ENCODE assay signal across 10 mouse cellular contexts in genomic region chr16:30735969-30736368, GRCm38 (mm10).
DNase-seq lines count a peak whose midpoint lies in the region; ATAC-seq and TF ChIP-seq lines count a peak whose summit lies in the region.
"Had no signal": no experiment of that assay in that cellular context is flagged by ENCODE, and none has a peak within 500 bp of the region (broad histone marks: within the 10 kb centered on the region; RNA-seq: fewer than 3 reads in every experiment).

No protein-coding gene starts in this region.

- H3K27me3 ChIP-seq in hindbrain, embryonic 15.5 days: no peaks in the 10 kb centered on the region
- H3K27me3 ChIP-seq in hindbrain, embryonic 12.5 days: no peaks in the 10 kb centered on the region
- H3K27me3 ChIP-seq in CH12.LX (replicated peaks): no peaks in the 10 kb centered on the region
- no peaks in the 10 kb centered on the region for H3K27me3 ChIP-seq in heart, postnatal 0 days (ENCODE audit: control insufficient read depth, insufficient read depth, low read length)
- no peaks in the 10 kb centered on the region for H3K27me3 ChIP-seq in liver, postnatal 0 days (ENCODE audit: insufficient read depth, low read length)
- H3K27me3 ChIP-seq: embryonic facial prominence, embryonic 12.5 days; neural tube, embryonic 15.5 days had no signal

- H3K4me3 ChIP-seq in hindbrain, embryonic 15.5 days: no peak overlapping the region
- no peak overlapping the region for H3K4me3 ChIP-seq in hindbrain, embryonic 12.5 days
- no peak overlapping the region for H3K4me3 ChIP-seq in CH12.LX (replicated peaks in 1 of 3; ENCODE audit: low read depth in 2 of 3, low read length in 2 of 3, poor library complexity in 1 of 3)
- H3K4me3 ChIP-seq in heart, postnatal 0 days (ENCODE audit: low read depth, low read length): no peak overlapping the region
- H3K4me3 ChIP-seq in liver, postnatal 0 days (ENCODE audit: low read depth, low read length): no peak overlapping the region
- H3K4me3 ChIP-seq: embryonic facial prominence, embryonic 12.5 days; neural tube, embryonic 15.5 days had no signal

- H3K9me3 ChIP-seq in hindbrain, embryonic 15.5 days: no peaks in the 10 kb centered on the region
- no peaks in the 10 kb centered on the region for H3K9me3 ChIP-seq in hindbrain, embryonic 12.5 days (replicated peaks)
- no peaks in the 10 kb centered on the region for H3K9me3 ChIP-seq in CH12.LX (replicated peaks; ENCODE audit: low read length)
- no peaks in the 10 kb centered on the region for H3K9me3 ChIP-seq in heart, postnatal 0 days (replicated peaks; ENCODE audit: control insufficient read depth, low read length)
- H3K9me3 ChIP-seq in liver, postnatal 0 days (ENCODE audit: low read length): no peaks in the 10 kb centered on the region
- H3K9me3 ChIP-seq: embryonic facial prominence, embryonic 12.5 days; neural tube, embryonic 15.5 days had no signal

- ATAC-seq in hindbrain, embryonic 15.5 days (ENCODE audit: low FRiP score, low read depth): 0 out of 2 replicates have a peak, but pooled peaks have one; percentile 38
- ATAC-seq in hindbrain, embryonic 12.5 days (ENCODE audit: low FRiP score): no peak
- ATAC-seq in heart, postnatal 0 days (ENCODE audit: insufficient read depth, low read depth): no peak
- ATAC-seq in liver, postnatal 0 days: no peak

- peaks cover 4% of the 10 kb centered on the region for H3K4me1 ChIP-seq in hindbrain, embryonic 15.5 days (replicated peaks)
- peaks cover 16% of the 10 kb centered on the region for H3K4me1 ChIP-seq in hindbrain, embryonic 12.5 days
- peaks cover 16 to 37% of the 10 kb centered on the region in 2 experiments for H3K4me1 ChIP-seq in CH12.LX (ENCODE audit: control insufficient read depth in 1 of 2, insufficient read depth in 2 of 2)
- H3K4me1 ChIP-seq in heart, postnatal 0 days (ENCODE audit: control insufficient read depth, insufficient read depth): peaks cover 48% of the 10 kb centered on the region
- peaks cover 9% of the 10 kb centered on the region for H3K4me1 ChIP-seq in liver, postnatal 0 days (ENCODE audit: insufficient read depth)

- no peaks in the 10 kb centered on the region for H3K36me3 ChIP-seq in hindbrain, embryonic 15.5 days
- no peaks in the 10 kb centered on the region for H3K36me3 ChIP-seq in hindbrain, embryonic 12.5 days
- no peaks in the 10 kb centered on the region for H3K36me3 ChIP-seq in CH12.LX (replicated peaks in 1 of 2; ENCODE audit: control insufficient read depth in 1 of 2, insufficient read depth in 1 of 2, low read length in 1 of 2)
- H3K36me3 ChIP-seq in heart, postnatal 0 days (replicated peaks; ENCODE audit: control insufficient read depth, insufficient read depth, low read length): no peaks in the 10 kb centered on the region
- no peaks in the 10 kb centered on the region for H3K36me3 ChIP-seq in liver, postnatal 0 days (replicated peaks; ENCODE audit: insufficient read depth, low read length)
- H3K36me3 ChIP-seq: embryonic facial prominence, embryonic 12.5 days; neural tube, embryonic 15.5 days had no signal

- intact Hi-C loops in left cerebral cortex, postnatal 14 days (cut with DNase I): no loop called here

- DNase-seq in CH12.LX (ENCODE audit: extremely low read depth) (no peak), NIH3T3 (ENCODE audit: low read depth) (peak; percentile 20)
- no peak for DNase-seq in heart, postnatal 0 days (ENCODE audit: low spot score)
- no peak for DNase-seq in liver, postnatal 0 days
- no peak for DNase-seq in left cerebral cortex, postnatal 14 days (ENCODE audit: low spot score in 2 of 2)
- no peak for DNase-seq in c-Kit-positive CD71-positive TER-119-positive erythroid progenitor cells, embryonic 14.5 days (ENCODE audit: low spot score)

- dilution Hi-C loops in CH12.LX (cut with MboI; ENCODE audit: extremely low pct_ligation_motif_present, extremely low pct_unique_long_range_greater_than_20kb, low sequenced_read_pairs): no loop called here

- H3K79me2 ChIP-seq in CH12.LX (replicated peaks; ENCODE audit: control insufficient read depth, extremely low read depth, insufficient read depth, poor library complexity, severe bottlenecking): no peaks in the 10 kb centered on the region

- in situ Hi-C loops in CH12.LX (cut with MboI; ENCODE audit: low pct_ligation_motif_present, low pct_unique_long_range_greater_than_20kb, low sequenced_read_pairs): no loop called here

- no peak overlapping the region for H3K9ac ChIP-seq in hindbrain, embryonic 15.5 days
- H3K9ac ChIP-seq in hindbrain, embryonic 12.5 days: no peak overlapping the region
- no peak overlapping the region for H3K9ac ChIP-seq in CH12.LX (ENCODE audit: insufficient read depth, low read depth)
- H3K9ac ChIP-seq in heart, postnatal 0 days (replicated peaks; ENCODE audit: low read depth, low read length): 0 out of 2 replicates have a peak overlapping the region, but pooled peaks have one; percentile 8
- no peak overlapping the region for H3K9ac ChIP-seq in liver, postnatal 0 days (replicated peaks)
- H3K9ac ChIP-seq: embryonic facial prominence, embryonic 12.5 days; neural tube, embryonic 15.5 days had no signal

- no peak overlapping the region for H3K4me2 ChIP-seq in hindbrain, embryonic 15.5 days
- H3K4me2 ChIP-seq in hindbrain, embryonic 12.5 days (replicated peaks): no peak overlapping the region
- H3K4me2 ChIP-seq in CH12.LX (ENCODE audit: insufficient read depth, low read depth, poor library complexity, severe bottlenecking): no peak overlapping the region; the same call in 1 of the 2 replicates
- H3K4me2 ChIP-seq in heart, postnatal 0 days (ENCODE audit: low read depth, low read length): no peak overlapping the region
- no peak overlapping the region for H3K4me2 ChIP-seq in liver, postnatal 0 days (ENCODE audit: low read depth, low read length)
- H3K4me2 ChIP-seq: embryonic facial prominence, embryonic 12.5 days; neural tube, embryonic 15.5 days had no signal

- TF ChIP-seq POLR2A in CH12.LX (IDR thresholded peaks at IDR 0.05; ENCODE audit: low read depth, low read length): no peak

- no peak for TF ChIP-seq EP300 in CH12.LX (IDR thresholded peaks at IDR 0.05; ENCODE audit: low read length)
- no peak for TF ChIP-seq EP300 in heart, postnatal 0 days (IDR thresholded peaks at IDR 0.05; ENCODE audit: low read depth)
- TF ChIP-seq EP300 in liver, postnatal 0 days (IDR thresholded peaks at IDR 0.05; ENCODE audit: low read depth): no peak

- TF ChIP-seq RAD21 in CH12.LX (IDR thresholded peaks at IDR 0.05; ENCODE audit: low read depth, low read length): no peak; the same call in 1 of the 2 replicates

- H3K27ac ChIP-seq in hindbrain, embryonic 15.5 days (replicated peaks): no peak overlapping the region
- H3K27ac ChIP-seq in hindbrain, embryonic 12.5 days: no peak overlapping the region
- H3K27ac ChIP-seq in CH12.LX (ENCODE audit: insufficient read depth, low read depth): no peak overlapping the region
- peak overlapping the region; percentile 96 for H3K27ac ChIP-seq in heart, postnatal 0 days (ENCODE audit: low read depth)
- H3K27ac ChIP-seq in liver, postnatal 0 days (ENCODE audit: low read depth): no peak overlapping the region

- WGBS in hindbrain, embryonic 15.5 days: 27% methylated on average over 7 of the region's 7 CpGs
- 32% methylated on average over 7 of the region's 7 CpGs for WGBS in hindbrain, embryonic 12.5 days
- 46% methylated on average over 7 of the region's 7 CpGs for whole genome bisulfite sequencing in heart, postnatal 0 days
- 57% methylated on average over 7 of the region's 7 CpGs for WGBS in liver, postnatal 0 days (ENCODE audit: insufficient replicate concordance)

- no peak for TF ChIP-seq CTCF in CH12.LX (conservative IDR thresholded peaks at IDR 0.05 in 1 of 2, IDR thresholded peaks at IDR 0.05 in 1 of 2; ENCODE audit: low read depth in 2 of 2, low read length in 2 of 2)
- TF ChIP-seq CTCF in heart, postnatal 0 days (IDR thresholded peaks at IDR 0.05; ENCODE audit: low read depth): no peak
- TF ChIP-seq CTCF in liver, postnatal 0 days (IDR thresholded peaks at IDR 0.05; ENCODE audit: low read depth): no peak

TF ChIP-seq in CH12.LX, 34 proteins besides CTCF, POLR2A, EP300 and RAD21:
- 0 out of 2 replicates have a peak, but pooled peaks have one; percentile 8 for TF ChIP-seq SMC3 (IDR thresholded peaks at IDR 0.05; ENCODE audit: low read depth, low read length)
- TF ChIP-seq MAZ (IDR thresholded peaks at IDR 0.05; ENCODE audit: low read depth, low read length): no peak
